Mouse (Mus musculus) gastrocnemius, postnatal 36 days (tissue): Measurements from ENCODE around the gene Prnp. TPM values are rescaled to one million over a fixed set of nuclear protein-coding genes. Genes with fewer than 3 reads are reported as not detected.

Source experiments
- DNase-seq, 2 experiments: peaks; one replicate each; pipeline ENCODE4 v3.0.0; 2022
- intact Hi-C: fragments of 180-260 bp; cut with DNase I; formaldehyde crosslinking; loops from one replicate; pipeline ENCODE4 v1.15.1; 2025
- total RNA-seq, 2 experiments: library from RNA; stranded (reverse); gene quantifications; 2 replicates each; pipeline ENCODE4 v1.2.3; 2021

The Prnp gene
- total RNA-seq, 2 experiments from 2014 or later: 69.7 to 94.8 TPM

GRCm38 (mm10) chr2:131982546-131983196 is 72.9 kb downstream of the Prnp start:
- DNase-seq: peak in 1 of 2 experiments; percentile 37
- intact Hi-C loops: loop anchor here (2.0 to 10.0 kb wide), 4 partner anchors 75 to 502 kb away; no protein-coding TSS in a partner anchor

GRCm38 (mm10) chr2:131987950-131988349 is 78.2 kb downstream of the Prnp start:
- intact Hi-C loops: loop anchor here (10.0 kb wide), 1 partner anchor 497 kb away; no protein-coding TSS in a partner anchor
- DNase-seq: no peak

Other genes with a start within 250 kb of the Prnp start
- not detected for gene Erv3, start 50.2 kb upstream of the Prnp start, total RNA-seq
- gene Prn, start within 50 bp of the Prnp start, total RNA-seq: under 1 TPM; 0.15 to 0.39 TPM
- gene Prnd, start 40.9 kb downstream of the Prnp start, total RNA-seq: under 1 TPM; 0.39 to 0.84 TPM
- gene Rassf2, start 120.3 kb downstream of the Prnp start, total RNA-seq: 1 to 10 TPM; 5.0 to 5.2 TPM
- gene Slc23a2, start 235.2 kb downstream of the Prnp start, total RNA-seq: 1 to 10 TPM; 7.4 to 9.1 TPM